Mouse (Mus musculus): ENCODE data around the gene D430019H16Rik. TPM values are rescaled to one million over a fixed set of nuclear protein-coding genes. Genes with fewer than 3 reads are reported as not detected.

The D430019H16Rik gene
- polyA plus RNA-seq, 1 experiment from 2014 or later: 0.93 TPM

GRCm38 (mm10) chr12:105521170-105521762 lies 67.6 kb downstream of the D430019H16Rik start:
- no peak overlapping the region for H3K27ac ChIP-seq (ENCODE audit: low read depth, low read length)
- H3K9ac ChIP-seq (ENCODE audit: low read depth, low read length): no peak overlapping the region
- H3K9me3 ChIP-seq (ENCODE audit: control insufficient read depth, low read length): no peaks in the 10 kb centered on the region
- no peak for DNase-seq (ENCODE audit: low spot score)
- H3K27me3 ChIP-seq (replicated peaks; ENCODE audit: control insufficient read depth, insufficient read depth, low read length): no peaks in the 10 kb centered on the region
- WGBS: 73% methylated on average over 15 of the region's 15 CpGs
- H3K4me1 ChIP-seq (replicated peaks; ENCODE audit: control insufficient read depth, insufficient read depth, low read length): no peaks in the 10 kb centered on the region
- no peaks in the 10 kb centered on the region for H3K36me3 ChIP-seq (ENCODE audit: control insufficient read depth, insufficient read depth, low read length)
- no peak overlapping the region for H3K4me2 ChIP-seq
- H3K4me3 ChIP-seq (ENCODE audit: low read depth, low read length): no peak overlapping the region
- no peak for ATAC-seq (replicated peaks; ENCODE audit: low FRiP score)

- 76% methylated on average over 2 of the region's 2 CpGs for WGBS
- no peaks in the 10 kb centered on the region for H3K4me1 ChIP-seq (replicated peaks; ENCODE audit: control insufficient read depth, insufficient read depth, low read length)
- ATAC-seq (replicated peaks; ENCODE audit: low FRiP score): no peak
- no peak overlapping the region for H3K4me2 ChIP-seq
- H3K27ac ChIP-seq (ENCODE audit: low read depth, low read length): no peak overlapping the region
- no peak overlapping the region for H3K9ac ChIP-seq (ENCODE audit: low read depth, low read length)
- no peak for DNase-seq (ENCODE audit: low spot score)
- H3K36me3 ChIP-seq (ENCODE audit: control insufficient read depth, insufficient read depth, low read length): no peaks in the 10 kb centered on the region
- no peak overlapping the region for H3K4me3 ChIP-seq (ENCODE audit: low read depth, low read length)
- no peaks in the 10 kb centered on the region for H3K9me3 ChIP-seq (ENCODE audit: control insufficient read depth, low read length)
- H3K27me3 ChIP-seq (replicated peaks; ENCODE audit: control insufficient read depth, insufficient read depth, low read length): no peaks in the 10 kb centered on the region
These were observed 70.1 kb downstream of the D430019H16Rik start for GRCm38 (mm10) chr12:105523737-105524136.

- H3K4me3 ChIP-seq (ENCODE audit: low read depth, low read length): no peak overlapping the region
- WGBS: 79% methylated on average over 3 of the region's 3 CpGs
- no peak overlapping the region for H3K4me2 ChIP-seq
- DNase-seq (ENCODE audit: low spot score) (no peak), ATAC-seq (replicated peaks; ENCODE audit: low FRiP score) (no peak)
- H3K9ac ChIP-seq (ENCODE audit: low read depth, low read length): no peak overlapping the region
- H3K36me3 ChIP-seq (ENCODE audit: control insufficient read depth, insufficient read depth, low read length): no peaks in the 10 kb centered on the region
- no peaks in the 10 kb centered on the region for H3K27me3 ChIP-seq (replicated peaks; ENCODE audit: control insufficient read depth, insufficient read depth, low read length)
- H3K9me3 ChIP-seq (ENCODE audit: control insufficient read depth, low read length): no peaks in the 10 kb centered on the region
- H3K27ac ChIP-seq (ENCODE audit: low read depth, low read length): no peak overlapping the region
- H3K4me1 ChIP-seq (replicated peaks; ENCODE audit: control insufficient read depth, insufficient read depth, low read length): no peaks in the 10 kb centered on the region
These were observed 72.5 kb downstream of the D430019H16Rik start for GRCm38 (mm10) chr12:105526186-105526585.

- H3K4me3 ChIP-seq (ENCODE audit: low read depth, low read length): no peak overlapping the region
- DNase-seq (ENCODE audit: low spot score) (no peak), ATAC-seq (replicated peaks; ENCODE audit: low FRiP score) (no peak)
- no peak overlapping the region for H3K27ac ChIP-seq (ENCODE audit: low read depth, low read length)
- H3K27me3 ChIP-seq (replicated peaks; ENCODE audit: control insufficient read depth, insufficient read depth, low read length): no peaks in the 10 kb centered on the region
- no peaks in the 10 kb centered on the region for H3K9me3 ChIP-seq (ENCODE audit: control insufficient read depth, low read length)
- no peak overlapping the region for H3K9ac ChIP-seq (ENCODE audit: low read depth, low read length)
- no peaks in the 10 kb centered on the region for H3K4me1 ChIP-seq (replicated peaks; ENCODE audit: control insufficient read depth, insufficient read depth, low read length)
- 78% methylated on average over 5 of the region's 5 CpGs for WGBS
- H3K36me3 ChIP-seq (ENCODE audit: control insufficient read depth, insufficient read depth, low read length): no peaks in the 10 kb centered on the region
- H3K4me2 ChIP-seq: no peak overlapping the region
These were observed 73.2 kb downstream of the D430019H16Rik start for GRCm38 (mm10) chr12:105526829-105527228.

GRCm38 (mm10) chr12:105529545-105529944 lies 75.9 kb downstream of the D430019H16Rik start:
- H3K4me3 ChIP-seq (ENCODE audit: low read depth, low read length): no peak overlapping the region
- H3K9me3 ChIP-seq (ENCODE audit: control insufficient read depth, low read length): no peaks in the 10 kb centered on the region
- 39% methylated on average over 9 of the region's 9 CpGs for WGBS
- no peak overlapping the region for H3K4me2 ChIP-seq
- no peaks in the 10 kb centered on the region for H3K36me3 ChIP-seq (ENCODE audit: control insufficient read depth, insufficient read depth, low read length)
- DNase-seq (ENCODE audit: low spot score) (no peak), ATAC-seq (replicated peaks; ENCODE audit: low FRiP score) (no peak)
- H3K27ac ChIP-seq (ENCODE audit: low read depth, low read length): no peak overlapping the region
- no peaks in the 10 kb centered on the region for H3K4me1 ChIP-seq (replicated peaks; ENCODE audit: control insufficient read depth, insufficient read depth, low read length)
- no peaks in the 10 kb centered on the region for H3K27me3 ChIP-seq (replicated peaks; ENCODE audit: control insufficient read depth, insufficient read depth, low read length)
- no peak overlapping the region for H3K9ac ChIP-seq (ENCODE audit: low read depth, low read length)

- H3K27ac ChIP-seq (ENCODE audit: low read depth, low read length): no peak overlapping the region
These were observed 78.2 kb downstream of the D430019H16Rik start for GRCm38 (mm10) chr12:105531724-105532371.

GRCm38 (mm10) chr12:105534842-105535241 lies 81.2 kb downstream of the D430019H16Rik start:
- no peaks in the 10 kb centered on the region for H3K4me1 ChIP-seq (replicated peaks; ENCODE audit: control insufficient read depth, insufficient read depth, low read length)
- H3K9ac ChIP-seq (ENCODE audit: low read depth, low read length): no peak overlapping the region
- no peak for DNase-seq (ENCODE audit: low spot score)
- H3K4me2 ChIP-seq: no peak overlapping the region
- no peaks in the 10 kb centered on the region for H3K27me3 ChIP-seq (replicated peaks; ENCODE audit: control insufficient read depth, insufficient read depth, low read length)
- H3K27ac ChIP-seq (ENCODE audit: low read depth, low read length): no peak overlapping the region
- ATAC-seq (replicated peaks; ENCODE audit: low FRiP score): no peak
- no peaks in the 10 kb centered on the region for H3K36me3 ChIP-seq (ENCODE audit: control insufficient read depth, insufficient read depth, low read length)
- 93% methylated on average over 4 of the region's 4 CpGs for WGBS
- H3K4me3 ChIP-seq (ENCODE audit: low read depth, low read length): no peak overlapping the region
- no peaks in the 10 kb centered on the region; the same call in 1 of the 2 replicates for H3K9me3 ChIP-seq (ENCODE audit: control insufficient read depth, low read length)

More at GRCm38 (mm10) chr12:105531724-105532371, 78.2 kb downstream of the D430019H16Rik start:
- H3K36me3 ChIP-seq (ENCODE audit: control insufficient read depth, insufficient read depth, low read length): no peaks in the 10 kb centered on the region
- H3K9ac ChIP-seq (ENCODE audit: low read depth, low read length): no peak overlapping the region
- 64% methylated on average over 8 of the region's 8 CpGs for WGBS
- H3K4me2 ChIP-seq: no peak overlapping the region
- no peaks in the 10 kb centered on the region for H3K27me3 ChIP-seq (replicated peaks; ENCODE audit: control insufficient read depth, insufficient read depth, low read length)
- H3K4me1 ChIP-seq (replicated peaks; ENCODE audit: control insufficient read depth, insufficient read depth, low read length): no peaks in the 10 kb centered on the region
- DNase-seq (ENCODE audit: low spot score): no peak
- H3K4me3 ChIP-seq (ENCODE audit: low read depth, low read length): no peak overlapping the region
- no peak for ATAC-seq (replicated peaks; ENCODE audit: low FRiP score)
- no peaks in the 10 kb centered on the region for H3K9me3 ChIP-seq (ENCODE audit: control insufficient read depth, low read length)

- Histone ChIP-seq H3K27me3 (replicated peaks; ENCODE audit: control insufficient read depth, insufficient read depth, low read length) (no peaks in the 10 kb centered on the region), H3K9ac (ENCODE audit: low read depth, low read length) (no peak overlapping the region), H3K4me2 (no peak overlapping the region), H3K4me3 (ENCODE audit: low read depth, low read length) (no peak overlapping the region), H3K9me3 (ENCODE audit: control insufficient read depth, low read length) (no peaks in the 10 kb centered on the region; the same call in 1 of the 2 replicates), H3K36me3 (ENCODE audit: control insufficient read depth, insufficient read depth, low read length) (no peaks in the 10 kb centered on the region), H3K4me1 (replicated peaks; ENCODE audit: control insufficient read depth, insufficient read depth, low read length) (no peaks in the 10 kb centered on the region), H3K27ac (ENCODE audit: low read depth, low read length) (no peak overlapping the region)
- DNase-seq (ENCODE audit: low spot score) (no peak), ATAC-seq (replicated peaks; ENCODE audit: low FRiP score) (no peak)
- WGBS: 52% methylated on average over 13 of the region's 13 CpGs
These were observed 82.5 kb downstream of the D430019H16Rik start for GRCm38 (mm10) chr12:105535968-105536760.
